Mouse (Mus musculus) MEL (cell line): ENCODE data around the gene Naa35. TPM values are rescaled to one million over a fixed set of nuclear protein-coding genes. Genes with fewer than 3 reads are reported as not detected.

Experiments
- DNase-seq: peaks from one replicate; pipeline ENCODE4 v3.0.0; 2011; ENCODE audit warnings: low read depth, low spot score
- H3K27ac ChIP-seq: 2 replicates; pipeline ENCODE4 v1.5.1; 2012; ENCODE audit warnings: low read depth, mild to moderate bottlenecking, control low read depth, low read length, moderate library complexity; ENCODE audit not compliant: control insufficient read depth
- H3K27me3 ChIP-seq, 2 experiments: fragments of 150-350 bp in 1 of 2; sonication (generic) in 1 of 2; 2 replicates each; pipeline ENCODE4 v1.6.1; 2012; ENCODE audit warnings: low read length in 2 of 2, mild to moderate bottlenecking in 2 of 2, improper control_type of control experiment in 1 of 2, moderate library complexity in 1 of 2; ENCODE audit not compliant: insufficient read depth in 2 of 2, control insufficient read depth in 1 of 2
- H3K36me3 ChIP-seq, 2 experiments: 2 replicates each; pipeline ENCODE4 v1.6.1; 2012 to 2014; ENCODE audit warnings: low read length in 2 of 2, improper control_type of control experiment in 1 of 2, inconsistent platforms in 1 of 2, mild to moderate bottlenecking in 1 of 2; ENCODE audit not compliant: insufficient read depth in 2 of 2, control insufficient read depth in 1 of 2
- H3K4me1 ChIP-seq, 2 experiments: fragments of 150-350 bp in 1 of 2; sonication (generic) in 1 of 2; 2 replicates each; pipeline ENCODE4 v1.6.1; 2012; ENCODE audit warnings: low read length in 2 of 2, improper control_type of control experiment in 1 of 2, mild to moderate bottlenecking in 1 of 2; ENCODE audit not compliant: insufficient read depth in 2 of 2, control insufficient read depth in 1 of 2
- H3K4me3 ChIP-seq, 2 experiments: fragments of 150-350 bp in 1 of 2; sonication (generic) in 1 of 2; 2 replicates each; pipeline ENCODE4 v1.5.1; 2012; ENCODE audit warnings: low read depth in 2 of 2, low read length in 2 of 2, mild to moderate bottlenecking in 2 of 2, moderate library complexity in 2 of 2, control low read depth in 1 of 2, improper control_type of control experiment in 1 of 2; ENCODE audit not compliant: control insufficient read depth in 1 of 2, insufficient read depth in 1 of 2
- H3K79me2 ChIP-seq: 2 replicates; pipeline ENCODE4 v1.6.1; 2012; ENCODE audit warnings: mild to moderate bottlenecking, low read length, moderate library complexity; ENCODE audit not compliant: control insufficient read depth, poor library complexity, insufficient read depth
- H3K9ac ChIP-seq: 2 replicates; pipeline ENCODE4 v1.6.1; 2012; ENCODE audit warnings: low read depth, mild to moderate bottlenecking, control low read depth, low read length, moderate library complexity; ENCODE audit not compliant: control insufficient read depth, poor library complexity, severe bottlenecking
- H3K9me3 ChIP-seq: fragments of 150-350 bp; sonication (generic); replicated peaks from 2 replicates; pipeline ENCODE4 v1.6.1; 2012; ENCODE audit warnings: mild to moderate bottlenecking, low read length, improper control_type of control experiment, moderate library complexity; ENCODE audit not compliant: insufficient read depth
- CTCF ChIP-seq, 3 experiments: IDR thresholded peaks in 2 of 3; conservative IDR thresholded peaks in 1 of 3; 2 replicates each; pipeline ENCODE4 v1.5.1; 2011 to 2012; ENCODE audit warnings: low read length in 3 of 3, low read depth in 2 of 3, mild to moderate bottlenecking in 2 of 3, improper control_type of control experiment in 1 of 3, inconsistent platforms in 1 of 3, mixed read lengths in 1 of 3, moderate library complexity in 1 of 3; ENCODE audit not compliant: control insufficient read depth in 1 of 3, insufficient read depth in 1 of 3, poor library complexity in 1 of 3, severe bottlenecking in 1 of 3
- EP300 ChIP-seq, 2 experiments: IDR thresholded peaks; 2 replicates each; pipeline ENCODE4 v1.6.1; 2011; ENCODE audit warnings: improper control_type of control experiment in 2 of 2, low read length in 2 of 2, low read depth in 1 of 2, mild to moderate bottlenecking in 1 of 2
- GATA1 ChIP-seq: IDR thresholded peaks from 2 replicates; pipeline ENCODE4 v1.6.1; 2011; ENCODE audit warnings: low read depth, low read length, improper control_type of control experiment
- KAT2A ChIP-seq: conservative IDR thresholded peaks from 2 replicates; pipeline ENCODE4 v1.6.1; 2012; ENCODE audit warnings: low read depth, low read length, improper control_type of control experiment, inconsistent platforms
- MAFK ChIP-seq: IDR thresholded peaks from 2 replicates; pipeline ENCODE4 v1.6.1; 2011; ENCODE audit warnings: low read depth, mild to moderate bottlenecking, low read length, improper control_type of control experiment, borderline replicate concordance
- MAX ChIP-seq: IDR thresholded peaks from 2 replicates; pipeline ENCODE4 v1.6.1; 2011; ENCODE audit warnings: low read length, improper control_type of control experiment
- MAZ ChIP-seq: IDR thresholded peaks from 2 replicates; pipeline ENCODE4 v1.6.1; 2012; ENCODE audit warnings: low read depth, mild to moderate bottlenecking, inconsistent platforms, low read length, improper control_type of control experiment
- MEF2A ChIP-seq: IDR thresholded peaks from 2 replicates; pipeline ENCODE4 v1.6.1; 2014; ENCODE audit warnings: low read depth, mild to moderate bottlenecking, inconsistent platforms, low read length, improper control_type of control experiment; ENCODE audit not compliant: poor library complexity, insufficient replicate concordance, severe bottlenecking; ENCODE audit errors: extremely low read depth
- POLR2A ChIP-seq, 2 experiments: IDR thresholded peaks; 2 replicates each; pipeline ENCODE4 v1.6.1; 2011 to 2012; ENCODE audit warnings: low read length in 2 of 2, mild to moderate bottlenecking in 2 of 2, control low read depth in 1 of 2, improper control_type of control experiment in 1 of 2, low read depth in 1 of 2, moderate library complexity in 1 of 2; ENCODE audit not compliant: control insufficient read depth in 1 of 2, insufficient read depth in 1 of 2, poor library complexity in 1 of 2
- POLR2AphosphoS2 ChIP-seq: IDR thresholded peaks from 2 replicates; pipeline ENCODE4 v1.6.1; 2011; ENCODE audit warnings: low read length, improper control_type of control experiment
- RAD21 ChIP-seq: IDR thresholded peaks from 2 replicates; pipeline ENCODE4 v1.6.1; 2011; ENCODE audit warnings: mild to moderate bottlenecking, low read depth, low read length, improper control_type of control experiment
- SIN3A ChIP-seq: IDR thresholded peaks from 2 replicates; pipeline ENCODE4 v1.6.1; 2012; ENCODE audit warnings: low read length, improper control_type of control experiment, inconsistent platforms
- TAL1 ChIP-seq: IDR thresholded peaks from 2 replicates; pipeline ENCODE4 v1.6.1; 2012; ENCODE audit warnings: mild to moderate bottlenecking, inconsistent platforms, low read length, moderate library complexity, mixed read lengths
- TBP ChIP-seq: IDR thresholded peaks from 2 replicates; pipeline ENCODE4 v1.8.0; 2011; ENCODE audit warnings: low read depth, low read length, improper control_type of control experiment
- TCF12 ChIP-seq: IDR thresholded peaks from 2 replicates; pipeline ENCODE4 v1.6.1; 2014; ENCODE audit warnings: low read depth, mild to moderate bottlenecking, inconsistent platforms, low read length, improper control_type of control experiment, moderate library complexity
- ZC3H11A ChIP-seq: IDR thresholded peaks from 2 replicates; pipeline ENCODE4 v1.6.1; 2012; ENCODE audit warnings: low read depth, mild to moderate bottlenecking, inconsistent platforms, low read length, improper control_type of control experiment
- ZKSCAN1 ChIP-seq: IDR thresholded peaks from 2 replicates; pipeline ENCODE4 v1.6.1; 2012; ENCODE audit warnings: low read depth, mild to moderate bottlenecking, inconsistent platforms, low read length, improper control_type of control experiment, moderate library complexity
- ZNF384 ChIP-seq: IDR thresholded peaks from 2 replicates; pipeline ENCODE4 v1.6.1; 2012; ENCODE audit warnings: low read depth, mild to moderate bottlenecking, inconsistent platforms, low read length, improper control_type of control experiment
- polyA plus RNA-seq, 2 experiments: library from polyadenylated mRNA; stranded (reverse) in 1 of 2; unstranded in 1 of 2; fragments of >175 nt in 1 of 2; fragments of >200 nt in 1 of 2; gene quantifications; 2 replicates each; pipeline versions ENCODE4 v1.2.1 to v1.2.4; 2012; ENCODE audit warnings: low replicate concordance in 2 of 2, low read depth in 1 of 2; ENCODE audit not compliant: insufficient read length in 2 of 2, insufficient read depth in 1 of 2, missing spikeins in 1 of 2
- total RNA-seq: library from RNA; depleted of rRNA; stranded (reverse); fragments of 300-350 nt; gene quantifications from 2 replicates; pipeline ENCODE4 v1.2.3, GENCODE M21; 2012

The Naa35 gene
- total and polyA plus RNA-seq, 3 experiments, result 19.5 to 44.4 TPM; not detected in 1

GRCm38 (mm10) chr13:59663939-59664712 lies 79.1 kb downstream of the Naa35 start:
- peaks cover 0 to 10% of the 10 kb centered on the region in 2 experiments; a peak in 3 of 4 replicates for H3K4me1 ChIP-seq
- no peak for DNase-seq
- H3K9me3 ChIP-seq, result no peaks in the 10 kb centered on the region
- H3K27me3 ChIP-seq, result no peaks in the 10 kb centered on the region
- no peak overlapping the region for H3K27ac ChIP-seq
- TF ChIP-seq TAL1 (no peak), ZC3H11A (no peak), CTCF (IDR thresholded peaks at IDR 0.05 in 2 of 3, conservative IDR thresholded peaks at IDR 0.05 in 1 of 3; ENCODE audit: control insufficient read depth in 1 of 3, insufficient read depth in 1 of 3, low read depth in 2 of 3, low read length in 3 of 3, poor library complexity in 1 of 3, severe bottlenecking in 1 of 3) (no peak), GATA1 (no peak), MAZ (no peak), POLR2AphosphoS2 (no peak), MAFK (no peak), POLR2A (IDR thresholded peaks at IDR 0.05; ENCODE audit: control insufficient read depth in 1 of 2, insufficient read depth in 1 of 2, low read depth in 1 of 2, low read length in 2 of 2, poor library complexity in 1 of 2) (no peak), SIN3A (no peak), MEF2A (no peak)
- peaks cover 2 to 11% of the 10 kb centered on the region in 2 experiments for H3K36me3 ChIP-seq
- H3K79me2 ChIP-seq, result no peaks in the 10 kb centered on the region
- no peak overlapping the region for H3K4me3 ChIP-seq
- no peak overlapping the region for H3K9ac ChIP-seq

GRCm38 (mm10) chr13:59667763-59668162 lies 82.7 kb downstream of the Naa35 start:
- no peak overlapping the region for H3K9ac ChIP-seq
- TF ChIP-seq ZKSCAN1 (no peak), EP300 (IDR thresholded peaks at IDR 0.05; ENCODE audit: low read depth in 1 of 2, low read length in 2 of 2) (no peak), ZNF384 (no peak), TAL1 (no peak), MAX (no peak), TCF12 (no peak), SIN3A (no peak), TBP (no peak), KAT2A (no peak), RAD21 (no peak)
- H3K36me3 ChIP-seq, result peaks cover 0 to 19% of the 10 kb centered on the region in 2 experiments; a peak in 2 of 4 replicates
- H3K79me2 ChIP-seq, result peaks cover 2% of the 10 kb centered on the region; the same call in 1 of the 2 replicates
- no peak overlapping the region for H3K27ac ChIP-seq
- no peaks in the 10 kb centered on the region for H3K27me3 ChIP-seq
- H3K4me3 ChIP-seq, result no peak overlapping the region
- no peak for DNase-seq
- H3K4me1 ChIP-seq, result peaks cover 5 to 21% of the 10 kb centered on the region in 2 experiments
- H3K9me3 ChIP-seq, result no peaks in the 10 kb centered on the region
